Mouse (Mus musculus) liver, adult 2 months (tissue): ENCODE data around the gene Ptp4a2.

ENCODE experiments used
- CTCF ChIP-seq: fragments of 200-500 bp; IDR thresholded peaks from 2 replicates; pipeline ENCODE4 v1.5.1; 2011; ENCODE audit warnings: low read depth, low read length, control low read depth
- POLR2A ChIP-seq: fragments of 200-500 bp; IDR thresholded peaks from 2 replicates; pipeline ENCODE4 v1.6.1; 2011; ENCODE audit warnings: low read length, control low read depth; ENCODE audit not compliant: insufficient read depth; ENCODE audit errors: extremely low read depth

- TF ChIP-seq CTCF = no peak
- TF ChIP-seq POLR2A = no peak
Observed at GRCm38 (mm10) chr4:129797985-129798384, 13.0 kb upstream of the Ptp4a2 start.
